Mouse (Mus musculus) adrenal gland, postnatal 36 days (tissue): ENCODE data around the gene Mpnd. TPM values are rescaled to one million over a fixed set of nuclear protein-coding genes. Genes with fewer than 3 reads are reported as not detected.

ENCODE experiments used
- DNase-seq, 2 experiments: peaks; one replicate each; pipeline ENCODE4 v3.0.0; 2021; ENCODE audit warnings: mixed read lengths in 1 of 2
- total RNA-seq, 2 experiments: library from RNA; stranded (reverse); gene quantifications; 2 replicates each; pipeline ENCODE4 v1.2.3; 2021

Gene Mpnd
- total RNA-seq, 2 experiments from 2014 or later, result 79.6 to 104 TPM

GRCm38 (mm10) chr17:56020400-56021084 lies 15.0 kb downstream of the Mpnd start:
- no peak for DNase-seq

GRCm38 (mm10) chr17:56021161-56021910 lies 15.8 kb downstream of the Mpnd start:
- no peak for DNase-seq

GRCm38 (mm10) chr17:56022131-56022988 lies 16.8 kb downstream of the Mpnd start:
- no peak for DNase-seq

GRCm38 (mm10) chr17:56022989-56023290 lies 17.4 kb downstream of the Mpnd start:
- DNase-seq, result no peak

GRCm38 (mm10) chr17:56023386-56023785 lies 17.9 kb downstream of the Mpnd start:
- no peak for DNase-seq

- no peak for DNase-seq
These were observed 19.0 kb downstream of the Mpnd start for GRCm38 (mm10) chr17:56024476-56024875.

GRCm38 (mm10) chr17:56024931-56025330 lies 19.4 kb downstream of the Mpnd start:
- no peak for DNase-seq

GRCm38 (mm10) chr17:56026303-56026702 lies 20.8 kb downstream of the Mpnd start:
- no peak for DNase-seq

GRCm38 (mm10) chr17:56026881-56027280 lies 21.4 kb downstream of the Mpnd start:
- no peak for DNase-seq

- DNase-seq, result no peak
These were observed 22.4 kb downstream of the Mpnd start for GRCm38 (mm10) chr17:56027801-56028441.

- DNase-seq, result no peak
These were observed 24.8 kb downstream of the Mpnd start for GRCm38 (mm10) chr17:56030238-56030870.

GRCm38 (mm10) chr17:56030919-56031318 lies 25.4 kb downstream of the Mpnd start:
- DNase-seq, result peak; percentile 63 to 76

- DNase-seq, result no peak
These were observed 25.9 kb downstream of the Mpnd start for GRCm38 (mm10) chr17:56031431-56031830.

GRCm38 (mm10) chr17:56032127-56032733 lies 26.7 kb downstream of the Mpnd start:
- no peak for DNase-seq

GRCm38 (mm10) chr17:56032831-56033230 lies 27.3 kb downstream of the Mpnd start:
- DNase-seq, result no peak

- DNase-seq, result no peak
These were observed 28.7 kb downstream of the Mpnd start for GRCm38 (mm10) chr17:56034040-56034725.

GRCm38 (mm10) chr17:56034726-56035100 lies 29.2 kb downstream of the Mpnd start:
- no peak for DNase-seq

GRCm38 (mm10) chr17:56035216-56035615 lies 29.7 kb downstream of the Mpnd start:
- DNase-seq, result no peak

- peak; percentile 99 for DNase-seq
These were observed 30.8 kb downstream of the Mpnd start, which contains the start of gene Sh3gl1 for GRCm38 (mm10) chr17:56036176-56036900. Sh3gl1 (minus strand) TSS chr17:56036635.

GRCm38 (mm10) chr17:56036901-56037287 lies 31.4 kb downstream of the Mpnd start:
- no peak for DNase-seq
